Mouse (Mus musculus): ENCODE measurements around the gene Oosp3. TPM values are rescaled to one million over a fixed set of nuclear protein-coding genes. Genes with fewer than 3 reads are reported as not detected.
A peak's percentile ranks its signal among the peaks of the same experiment; 100 is the strongest.

Oosp3 gene
- total RNA-seq (2021) (not detected), polyA plus RNA-seq (2012; rRNA removed) (not detected in 2 replicates)
- long read RNA-seq = 0 reads

GRCm38 (mm10) chr19:11696755-11697154 lies at the start of gene Oosp3:
Oosp3 (plus strand) TSS chr19:11697055.
- no peak for DNase-seq

DNA sequence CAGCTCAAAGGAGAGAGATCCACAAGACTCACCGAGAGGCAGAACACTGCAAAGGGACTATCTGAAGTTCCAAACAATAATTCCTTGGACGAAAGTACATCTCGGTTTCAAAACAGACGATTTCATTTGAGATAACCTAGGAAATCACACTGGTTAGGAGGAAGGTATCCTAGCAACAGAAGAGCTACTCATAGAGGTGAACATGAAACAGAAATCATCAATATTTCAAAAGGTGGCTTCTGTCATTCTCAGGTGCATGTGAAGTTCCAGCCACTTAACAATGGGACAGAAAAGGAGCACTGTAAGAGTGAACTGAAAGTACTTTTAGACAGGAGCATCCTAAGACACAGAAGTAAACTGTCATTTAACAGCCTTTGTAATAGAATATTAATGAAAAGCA lies 47.3 kb upstream of the Oosp3 start:
- no peak for DNase-seq

- DNase-seq = no peak
These were observed 37.7 kb upstream of the Oosp3 start for GRCm38 (mm10) chr19:11659142-11659541.

- DNase-seq = no peak
These were observed 36.4 kb upstream of the Oosp3 start, which contains the start of gene Oosp2 for GRCm38 (mm10) chr19:11660459-11660858. Oosp2 (minus strand) TSS chr19:11660559.

DNA sequence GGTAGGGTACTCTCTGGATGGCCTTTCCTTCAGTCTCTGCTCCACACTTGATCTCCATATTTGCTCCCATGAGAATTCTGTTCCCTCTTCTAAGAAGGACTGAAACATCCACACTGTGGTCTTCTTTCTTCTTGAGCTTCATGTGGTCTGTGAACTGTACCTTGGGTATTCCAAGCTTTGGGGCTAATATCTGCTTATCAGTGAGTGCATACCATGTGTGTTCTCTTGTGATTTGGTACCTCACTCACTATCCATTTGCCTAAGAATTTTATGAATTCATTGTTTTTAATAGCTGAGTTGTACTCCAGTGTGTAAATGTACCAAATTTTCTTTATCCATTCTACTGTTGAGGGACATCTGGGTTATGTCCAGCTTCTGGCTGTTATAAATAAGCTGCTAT lies 35.3 kb upstream of the Oosp3 start:
- no peak for DNase-seq

- DNase-seq = no peak
These were observed 6.0 kb upstream of the Oosp3 start, which contains the start of gene Oosp1 for GRCm38 (mm10) chr19:11690839-11691238. Oosp1 (minus strand) TSS chr19:11691150.

DNA sequence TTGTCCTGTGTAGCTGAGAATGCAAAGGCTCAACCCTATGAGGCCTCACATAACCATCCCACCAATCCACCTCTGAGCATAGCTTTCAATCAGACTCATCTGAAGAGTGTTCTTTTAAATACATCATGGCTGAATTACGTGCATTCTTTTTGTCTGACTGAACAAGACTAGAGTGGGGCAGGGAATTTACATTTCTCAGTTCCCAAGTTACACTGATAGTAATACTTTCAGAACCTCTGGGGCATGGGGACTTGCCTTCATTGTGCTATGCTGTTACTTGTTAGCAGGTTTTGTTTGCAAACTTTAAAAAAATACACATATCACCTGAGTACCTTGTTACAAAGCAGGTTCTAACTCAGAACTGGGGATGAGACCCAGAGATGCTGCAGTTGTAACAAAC lies 5.4 kb upstream of the Oosp3 start:
- DNase-seq = no peak

- DNase-seq = no peak
These were observed 1.5 kb downstream of the Oosp3 start for GRCm38 (mm10) chr19:11698342-11698741.

- DNase-seq = peak; percentile 62
These were observed 15.6 kb downstream of the Oosp3 start for GRCm38 (mm10) chr19:11712451-11712850.

DNA sequence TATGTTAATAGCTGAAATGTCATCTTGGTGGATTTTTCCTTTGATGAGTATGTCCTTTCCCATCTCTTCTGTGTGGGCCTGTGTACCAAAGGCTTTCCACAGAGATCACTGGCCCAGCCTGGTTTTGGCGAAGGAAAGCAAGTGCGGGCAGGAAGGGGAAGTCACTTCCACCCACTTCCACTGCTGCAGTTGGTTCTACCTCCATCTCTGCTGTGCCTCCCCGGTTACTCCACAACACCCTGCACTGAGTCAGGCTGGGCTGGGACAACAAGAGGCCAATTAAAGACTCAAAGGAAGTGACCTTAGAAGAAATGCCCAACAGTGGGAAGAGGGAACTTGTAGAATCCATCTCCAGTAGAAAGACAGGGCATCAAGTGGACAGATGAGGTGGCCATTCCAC lies 23.2 kb downstream of the Oosp3 start:
- no peak for DNase-seq

DNA sequence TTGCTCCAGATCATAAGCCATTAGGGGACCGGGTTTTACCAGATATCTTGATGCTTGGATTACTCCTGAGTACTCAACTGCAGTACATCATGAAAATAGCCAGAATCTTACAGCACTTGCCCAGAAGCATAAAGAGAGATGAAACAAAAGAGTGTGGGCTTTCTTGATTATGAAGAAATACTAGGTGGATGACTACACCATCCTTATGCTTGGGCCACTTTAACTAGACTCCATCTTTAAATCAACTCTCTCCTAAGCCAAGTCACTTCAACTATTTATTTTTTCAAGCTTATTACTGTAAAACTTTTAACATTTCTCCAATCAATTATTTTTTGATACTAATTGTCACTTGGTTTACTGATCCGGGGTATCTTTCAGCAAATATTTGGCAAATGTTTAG lies 27.0 kb downstream of the Oosp3 start:
- DNase-seq = no peak

DNA sequence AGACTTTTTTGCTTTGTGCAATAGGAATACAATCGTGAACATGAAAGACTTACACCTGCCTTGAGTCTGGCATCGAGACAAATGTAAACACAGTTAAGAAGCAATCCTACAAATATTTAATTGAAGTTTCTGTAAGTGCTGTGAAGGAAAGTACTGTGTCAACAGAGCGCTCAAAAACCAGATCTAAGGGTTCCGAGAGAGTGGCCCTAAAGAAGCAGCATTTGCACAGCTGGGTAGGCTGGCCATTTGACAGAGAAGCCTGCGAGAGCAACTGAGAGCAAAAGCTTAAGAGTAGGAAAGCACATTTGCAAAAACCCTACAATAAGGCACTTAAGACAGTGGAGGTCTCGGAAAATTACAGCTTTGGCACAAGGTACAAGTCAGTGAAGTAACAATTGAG lies 27.4 kb downstream of the Oosp3 start:
- no peak for DNase-seq

DNA sequence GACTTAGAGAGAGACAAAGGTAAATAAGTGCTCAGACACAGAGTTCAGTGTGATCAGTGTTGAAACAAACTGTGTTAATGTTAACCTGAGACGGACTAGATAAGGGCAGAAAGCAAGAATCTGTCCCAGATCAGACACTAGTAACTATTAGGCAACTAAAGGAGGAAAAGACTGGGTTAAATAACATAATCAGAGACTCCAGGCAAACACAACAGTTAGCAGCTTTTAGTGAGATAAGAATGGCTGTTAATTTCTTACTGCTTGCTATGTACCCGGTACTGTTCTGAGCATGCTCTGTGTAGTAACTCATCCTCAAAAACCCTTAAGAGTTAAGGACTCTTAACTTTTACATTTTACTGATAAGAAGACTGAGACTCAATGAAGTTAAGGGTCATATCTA lies 29.1 kb downstream of the Oosp3 start:
- DNase-seq = no peak

GRCm38 (mm10) chr19:11727304-11727703 lies 30.4 kb downstream of the Oosp3 start:
- no peak for DNase-seq

GRCm38 (mm10) chr19:11730278-11730677 lies 33.4 kb downstream of the Oosp3 start:
- DNase-seq = no peak

DNA sequence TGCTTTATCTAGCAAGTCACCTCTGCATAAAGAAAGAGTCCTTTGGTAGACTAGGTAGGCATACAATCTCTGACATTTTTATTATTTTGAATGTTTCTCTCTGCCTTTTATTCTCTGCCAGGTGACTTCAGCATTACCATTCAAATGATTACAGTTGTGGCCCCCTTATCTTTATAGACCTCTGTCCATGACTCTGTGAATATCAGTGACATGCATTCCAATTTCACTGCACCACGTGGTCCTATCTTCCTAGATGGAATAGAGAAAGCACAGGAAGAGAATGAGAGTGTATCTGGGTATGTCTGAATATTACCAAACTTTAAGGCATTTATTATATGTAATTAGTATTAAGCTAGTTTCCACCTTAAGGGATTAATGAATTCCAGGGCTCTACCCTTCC lies 39.6 kb downstream of the Oosp3 start:
- DNase-seq = no peak

- no peak for DNase-seq
These were observed 48.8 kb downstream of the Oosp3 start for GRCm38 (mm10) chr19:11745680-11746079.

DNA sequence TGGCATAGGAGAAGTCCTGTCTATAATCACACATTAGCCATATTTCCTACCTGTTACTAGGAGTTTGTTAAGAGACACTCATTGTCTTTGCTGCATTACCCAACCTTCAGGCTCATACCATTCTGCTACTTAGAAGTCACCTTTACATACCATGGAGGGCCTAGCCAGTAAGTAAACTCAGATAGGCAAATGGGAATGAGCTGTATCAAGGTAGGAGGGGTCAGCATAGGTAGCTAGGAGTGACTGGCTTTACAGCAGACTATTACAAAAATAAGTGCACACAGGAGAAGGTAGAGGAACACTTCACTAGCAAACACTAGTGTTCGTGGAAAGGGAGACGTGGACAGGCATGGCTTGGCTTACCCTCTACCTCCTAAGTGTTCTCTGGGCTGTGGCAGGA lies 50.4 kb downstream of the Oosp3 start, which contains the start of gene Gif:
TSS of gene Gif (plus strand) at position 257 of the 400 bp plus-strand sequence.
- DNase-seq = no peak

Other genes starting within 250 kb of the Oosp3 start
- gene Ms4a6c, start 227.7 kb upstream of the Oosp3 start, total RNA-seq (2021) = 10 to 100 TPM; 12.0 to 12.5 TPM
- 1.6 and 1.8 TPM in 2 replicates for gene Ms4a6c, start 227.7 kb upstream of the Oosp3 start, polyA plus RNA-seq (2012; rRNA removed)
- not detected for gene Gm8369, start 211.1 kb upstream of the Oosp3 start, total RNA-seq (2021)
- gene Gm8369, start 211.1 kb upstream of the Oosp3 start, polyA plus RNA-seq (2012; rRNA removed) = not detected in 2 replicates
- 1 to 10 TPM; 7.8 to 9.9 TPM for gene Ms4a6b, start 180.5 kb upstream of the Oosp3 start, total RNA-seq (2021)
- gene Ms4a6b, start 180.5 kb upstream of the Oosp3 start, polyA plus RNA-seq (2012; rRNA removed) = 1.8 and 2.4 TPM in 2 replicates
- 1 to 10 TPM; 1.8 to 4.0 TPM for gene Ms4a4d, start 160.3 kb upstream of the Oosp3 start, total RNA-seq (2021)
- gene Ms4a4d, start 160.3 kb upstream of the Oosp3 start, polyA plus RNA-seq (2012; rRNA removed) = 6.9 and 7.6 TPM in 2 replicates
- gene Ms4a6d, start 92.2 kb upstream of the Oosp3 start, total RNA-seq (2021) = 1 to 10 TPM; 6.2 to 6.4 TPM
- gene Ms4a6d, start 92.2 kb upstream of the Oosp3 start, polyA plus RNA-seq (2012; rRNA removed) = 3.8 and 5.4 TPM in 2 replicates
- gene Ms4a2, start 73.3 kb upstream of the Oosp3 start, total RNA-seq (2021) = under 1 TPM in 1 of 2 experiments, not detected in 1; 0.17 TPM
- not detected in 2 replicates for gene Ms4a2, start 73.3 kb upstream of the Oosp3 start, polyA plus RNA-seq (2012; rRNA removed)
- not detected for gene Ms4a3, start 56.2 kb upstream of the Oosp3 start, total RNA-seq (2021)
- gene Ms4a3, start 56.2 kb upstream of the Oosp3 start, polyA plus RNA-seq (2012; rRNA removed) = not detected in 2 replicates
- gene Oosp2, start 36.5 kb upstream of the Oosp3 start, total RNA-seq (2021) = under 1 TPM in 1 of 2 experiments, not detected in 1; 0.75 TPM
- gene Oosp2, start 36.5 kb upstream of the Oosp3 start, polyA plus RNA-seq (2012; rRNA removed) = not detected in 2 replicates
- under 1 TPM in 1 of 2 experiments, not detected in 1; 0.66 TPM for gene Oosp1, start 5.9 kb upstream of the Oosp3 start, total RNA-seq (2021)
- gene Oosp1, start 5.9 kb upstream of the Oosp3 start, polyA plus RNA-seq (2012; rRNA removed) = not detected in 2 replicates
- not detected for gene Gif, start 50.5 kb downstream of the Oosp3 start, total RNA-seq (2021)
- not detected in 2 replicates for gene Gif, start 50.5 kb downstream of the Oosp3 start, polyA plus RNA-seq (2012; rRNA removed)
- gene Mrpl16, start 73.3 kb downstream of the Oosp3 start, total RNA-seq (2021) = 10 to 100 TPM; 56.9 to 75.6 TPM
- gene Mrpl16, start 73.3 kb downstream of the Oosp3 start, polyA plus RNA-seq (2012; rRNA removed) = 9.5 and 10.6 TPM in 2 replicates
- 1 to 10 TPM; 8.3 to 9.6 TPM for gene Stx3, start 122.3 kb downstream of the Oosp3 start, total RNA-seq (2021)
- gene Stx3, start 122.3 kb downstream of the Oosp3 start, polyA plus RNA-seq (2012; rRNA removed) = 9.1 and 9.5 TPM in 2 replicates
- gene Olfr1417, start 142.2 kb downstream of the Oosp3 start, total RNA-seq (2021) = not detected
- not detected in 2 replicates for gene Olfr1417, start 142.2 kb downstream of the Oosp3 start, polyA plus RNA-seq (2012; rRNA removed)
- gene Olfr1418, start 164.0 kb downstream of the Oosp3 start, total RNA-seq (2021) = not detected
- gene Olfr1418, start 164.0 kb downstream of the Oosp3 start, polyA plus RNA-seq (2012; rRNA removed) = not detected in 2 replicates
- not detected for gene Olfr1419, start 178.1 kb downstream of the Oosp3 start, total RNA-seq (2021)
- not detected in 2 replicates for gene Olfr1419, start 178.1 kb downstream of the Oosp3 start, polyA plus RNA-seq (2012; rRNA removed)
- not detected for gene Olfr1420, start 189.5 kb downstream of the Oosp3 start, total RNA-seq (2021)
- gene Olfr1420, start 189.5 kb downstream of the Oosp3 start, polyA plus RNA-seq (2012; rRNA removed) = not detected in 2 replicates
- gene Patl1, start 215.3 kb downstream of the Oosp3 start, total RNA-seq (2021) = 10 to 100 TPM; 24.2 to 35.3 TPM
- 13.5 and 15.7 TPM in 2 replicates for gene Patl1, start 215.3 kb downstream of the Oosp3 start, polyA plus RNA-seq (2012; rRNA removed)

All from adrenal gland, adult 2 months (tissue).